Comparison of ENCODE assay signal across 17 mouse cellular contexts in genomic region chr11:115457405-115457804, GRCm38 (mm10). TPM values are rescaled to one million over a fixed set of nuclear protein-coding genes. Genes with fewer than 3 reads are reported as not detected.
DNase-seq lines count a peak whose midpoint lies in the region; ATAC-seq and TF ChIP-seq lines count a peak whose summit lies in the region.
"Had no signal": no experiment of that assay in that cellular context is flagged by ENCODE, and none has a peak within 500 bp of the region (broad histone marks: within the 10 kb centered on the region; RNA-seq: fewer than 3 reads in every experiment).

No protein-coding gene starts in this region.

- 0 out of 2 replicates have a peak overlapping the region, but pooled peaks have one; percentile 23 for H3K27ac ChIP-seq in hindbrain, embryonic 10.5 days
- H3K27ac ChIP-seq in hindbrain, embryonic 11.5 days (ENCODE audit: low read depth, low read length), result no peak overlapping the region
- H3K27ac ChIP-seq in stomach, embryonic 15.5 days, result no peak overlapping the region
- no peak overlapping the region for H3K27ac ChIP-seq in stomach, postnatal 0 days (replicated peaks)
- H3K27ac ChIP-seq in kidney, embryonic 15.5 days, result peak overlapping the region; percentile 48; the same call in 1 of the 2 replicates
- no peak overlapping the region for H3K27ac ChIP-seq in stomach, embryonic 16.5 days (ENCODE audit: low read length)
- H3K27ac ChIP-seq: embryonic facial prominence, embryonic 15.5 days; hindbrain, embryonic 12.5 days; liver, embryonic 13.5 days had no signal

- H3K27me3 ChIP-seq in hindbrain, embryonic 10.5 days (ENCODE audit: insufficient read depth, poor library complexity, severe bottlenecking), result peaks cover 7% of the 10 kb centered on the region; the same call in 1 of the 2 replicates
- H3K27me3 ChIP-seq in hindbrain, embryonic 11.5 days (ENCODE audit: control insufficient read depth, insufficient read depth, low read length), result no peaks in the 10 kb centered on the region
- H3K27me3 ChIP-seq in stomach, embryonic 15.5 days (replicated peaks), result no peaks in the 10 kb centered on the region
- no peaks in the 10 kb centered on the region for H3K27me3 ChIP-seq in stomach, postnatal 0 days (ENCODE audit: control insufficient read depth, insufficient read depth, low read length)
- H3K27me3 ChIP-seq in kidney, embryonic 15.5 days, result no peaks in the 10 kb centered on the region
- H3K27me3 ChIP-seq in stomach, embryonic 16.5 days (ENCODE audit: control insufficient read depth, insufficient read depth, low read length), result no peaks in the 10 kb centered on the region
- H3K27me3 ChIP-seq: embryonic facial prominence, embryonic 15.5 days; hindbrain, embryonic 12.5 days had no signal

- no peak overlapping the region for H3K4me2 ChIP-seq in hindbrain, embryonic 11.5 days (replicated peaks; ENCODE audit: low read depth, low read length)
- H3K4me2 ChIP-seq in stomach, embryonic 15.5 days, result no peak overlapping the region
- H3K4me2 ChIP-seq in stomach, postnatal 0 days (replicated peaks; ENCODE audit: low read depth), result no peak overlapping the region
- H3K4me2 ChIP-seq in kidney, embryonic 15.5 days, result no peak overlapping the region
- H3K4me2 ChIP-seq in stomach, embryonic 16.5 days (ENCODE audit: low read depth, low read length), result no peak overlapping the region
- H3K4me2 ChIP-seq: embryonic facial prominence, embryonic 15.5 days; hindbrain, embryonic 12.5 days; liver, embryonic 13.5 days had no signal

- no peaks in the 10 kb centered on the region for H3K9me3 ChIP-seq in hindbrain, embryonic 10.5 days
- H3K9me3 ChIP-seq in hindbrain, embryonic 11.5 days (ENCODE audit: control insufficient read depth, low read length), result no peaks in the 10 kb centered on the region
- no peaks in the 10 kb centered on the region for H3K9me3 ChIP-seq in stomach, embryonic 15.5 days
- no peaks in the 10 kb centered on the region for H3K9me3 ChIP-seq in stomach, postnatal 0 days (ENCODE audit: control insufficient read depth, low read length)
- H3K9me3 ChIP-seq in kidney, embryonic 15.5 days (replicated peaks), result 0 out of 2 replicates have a peak, but pooled peaks cover 2% of the 10 kb centered on the region
- no peaks in the 10 kb centered on the region for H3K9me3 ChIP-seq in stomach, embryonic 16.5 days (replicated peaks; ENCODE audit: control insufficient read depth, low read length)
- H3K9me3 ChIP-seq: embryonic facial prominence, embryonic 15.5 days had no signal

- H3K4me3 ChIP-seq in hindbrain, embryonic 10.5 days, result no peak overlapping the region
- H3K4me3 ChIP-seq in hindbrain, embryonic 11.5 days (ENCODE audit: low read depth, low read length), result no peak overlapping the region
- H3K4me3 ChIP-seq in stomach, embryonic 15.5 days (replicated peaks), result no peak overlapping the region
- H3K4me3 ChIP-seq in stomach, postnatal 0 days (ENCODE audit: low read depth, low read length), result no peak overlapping the region
- H3K4me3 ChIP-seq in kidney, embryonic 15.5 days (replicated peaks), result no peak overlapping the region
- no peak overlapping the region for H3K4me3 ChIP-seq in stomach, embryonic 16.5 days (replicated peaks; ENCODE audit: low read length)
- H3K4me3 ChIP-seq: embryonic facial prominence, embryonic 15.5 days; hindbrain, embryonic 12.5 days; liver, embryonic 13.5 days had no signal

- WGBS in hindbrain, embryonic 10.5 days, result 42% methylated on average over 6 of the region's 6 CpGs
- 40% methylated on average over 6 of the region's 6 CpGs for WGBS in hindbrain, embryonic 11.5 days
- WGBS in stomach, embryonic 15.5 days, result 31% methylated on average over 6 of the region's 6 CpGs
- WGBS in stomach, postnatal 0 days, result 38% methylated on average over 6 of the region's 6 CpGs
- WGBS in kidney, embryonic 15.5 days, result 19% methylated on average over 6 of the region's 6 CpGs
- 29% methylated on average over 6 of the region's 6 CpGs for WGBS in stomach, embryonic 16.5 days

- no peak for DNase-seq in hindbrain, embryonic 10.5 days (ENCODE audit: low spot score)
- DNase-seq in hindbrain, embryonic 11.5 days (ENCODE audit: low spot score), result no peak
- DNase-seq in stomach, postnatal 0 days (ENCODE audit: low spot score), result no peak
- DNase-seq: cerebellum, postnatal 10 days; liver, embryonic 13.5 days; right cerebral cortex, postnatal 25 days had no signal

- no peak for ATAC-seq in hindbrain, embryonic 11.5 days (ENCODE audit: low FRiP score)
- ATAC-seq in stomach, embryonic 15.5 days (ENCODE audit: insufficient read depth, low FRiP score, low read depth), result peak; percentile 15; the same call in 1 of the 2 replicates
- ATAC-seq in stomach, postnatal 0 days (ENCODE audit: low FRiP score, low TSS enrichment), result no peak
- ATAC-seq in kidney, embryonic 15.5 days (replicated peaks; ENCODE audit: low FRiP score), result no peak
- ATAC-seq in stomach, embryonic 16.5 days (ENCODE audit: insufficient read depth, low FRiP score), result 0 out of 2 replicates have a peak, but pooled peaks have one; percentile 20
- no peak for ATAC-seq in granulocyte monocyte progenitor cell, adult 5-6 weeks (replicated peaks; ENCODE audit: poor library complexity, severe bottlenecking)

- no peak overlapping the region for H3K9ac ChIP-seq in hindbrain, embryonic 11.5 days (ENCODE audit: low read depth, low read length)
- no peak overlapping the region for H3K9ac ChIP-seq in stomach, embryonic 15.5 days
- no peak overlapping the region for H3K9ac ChIP-seq in stomach, postnatal 0 days (ENCODE audit: low read length)
- no peak overlapping the region for H3K9ac ChIP-seq in kidney, embryonic 15.5 days
- H3K9ac ChIP-seq in stomach, embryonic 16.5 days (ENCODE audit: low read length), result no peak overlapping the region
- H3K9ac ChIP-seq: embryonic facial prominence, embryonic 15.5 days; hindbrain, embryonic 12.5 days; liver, embryonic 13.5 days had no signal

- no peak for TF ChIP-seq EP300 in stomach, postnatal 0 days (optimal IDR thresholded peaks at IDR 0.05)

- peaks cover 24% of the 10 kb centered on the region for H3K4me1 ChIP-seq in hindbrain, embryonic 10.5 days (replicated peaks)
- no peaks in the 10 kb centered on the region for H3K4me1 ChIP-seq in hindbrain, embryonic 11.5 days (replicated peaks; ENCODE audit: control insufficient read depth, insufficient read depth, low read length)
- peaks cover 6% of the 10 kb centered on the region; the same call in 1 of the 2 replicates for H3K4me1 ChIP-seq in stomach, embryonic 15.5 days
- no peaks in the 10 kb centered on the region for H3K4me1 ChIP-seq in stomach, postnatal 0 days (replicated peaks; ENCODE audit: control insufficient read depth, insufficient read depth)
- H3K4me1 ChIP-seq in kidney, embryonic 15.5 days, result peaks cover 18% of the 10 kb centered on the region
- H3K4me1 ChIP-seq in stomach, embryonic 16.5 days (ENCODE audit: control insufficient read depth, insufficient read depth, low read length), result no peaks in the 10 kb centered on the region; the same call in 1 of the 2 replicates

- no peaks in the 10 kb centered on the region for H3K36me3 ChIP-seq in hindbrain, embryonic 10.5 days
- H3K36me3 ChIP-seq in hindbrain, embryonic 11.5 days (ENCODE audit: control insufficient read depth, insufficient read depth, low read length), result no peaks in the 10 kb centered on the region
- H3K36me3 ChIP-seq in stomach, embryonic 15.5 days, result no peaks in the 10 kb centered on the region
- H3K36me3 ChIP-seq in stomach, postnatal 0 days (ENCODE audit: control insufficient read depth, insufficient read depth, low read length), result no peaks in the 10 kb centered on the region
- H3K36me3 ChIP-seq in kidney, embryonic 15.5 days, result no peaks in the 10 kb centered on the region
- no peaks in the 10 kb centered on the region for H3K36me3 ChIP-seq in stomach, embryonic 16.5 days (ENCODE audit: control insufficient read depth, insufficient read depth, low read length)
- H3K36me3 ChIP-seq: embryonic facial prominence, embryonic 15.5 days; hindbrain, embryonic 12.5 days; liver, embryonic 13.5 days had no signal

- no peak for TF ChIP-seq CTCF in stomach, postnatal 0 days (IDR thresholded peaks at IDR 0.05; ENCODE audit: low read depth)

RNA-seq across cellular contexts. Expression of gene Slc16a5, which starts 4.9 kb away (rescaled TPM):
- not detected in 2 replicates for polyA plus RNA-seq in hindbrain, embryonic 10.5 days (2016; fragmentation: Nextera tagmentation; extraction: Ambion mirVana)
- 0.11 TPM in 1 of 2 replicates, not detected in the other for polyA plus RNA-seq in hindbrain, embryonic 11.5 days (2014; fragmentation: Nextera tagmentation; extraction: Ambion mirVana)
- 2.3 and 3.1 TPM in 2 replicates for polyA plus RNA-seq in stomach, embryonic 15.5 days (2015; fragmentation: Nextera tagmentation; extraction: Ambion mirVana)
- 14.4 and 17.3 TPM in 2 replicates for polyA plus RNA-seq in stomach, postnatal 0 days (2015; fragmentation: Nextera tagmentation; extraction: Ambion mirVana)
- 15.8 and 22.3 TPM in 2 replicates for polyA plus RNA-seq in kidney, embryonic 15.5 days (2015; fragmentation: Nextera tagmentation; extraction: Ambion mirVana)
- 2.8 and 3.7 TPM in 2 replicates for polyA plus RNA-seq in stomach, embryonic 16.5 days (2015; fragmentation: Nextera tagmentation; extraction: Ambion mirVana)
- not detected in 2 replicates for total RNA-seq in granulocyte monocyte progenitor cell, adult 5-6 weeks (2014; fragmentation: Nextera tagmentation)
- not detected in 2 replicates for total RNA-seq in granulocyte monocyte progenitor cell, adult 5-6 weeks (2017)
- total RNA-seq: adrenal gland, adult 18-20 months; gastrocnemius, postnatal 4 days; left cerebral cortex, postnatal 10 days had no signal
- polyA plus RNA-seq: frontal cortex, adult 2 months; hindbrain, embryonic 12.5 days; liver, embryonic 13.5 days had no signal

RNA-seq across cellular contexts. Expression of gene Trim80, which starts 17.1 kb away (rescaled TPM):
- polyA plus RNA-seq in hindbrain, embryonic 10.5 days (2016; fragmentation: Nextera tagmentation; extraction: Ambion mirVana), result 0.08 and 0.16 TPM in 2 replicates
- polyA plus RNA-seq in hindbrain, embryonic 11.5 days (2014; fragmentation: Nextera tagmentation; extraction: Ambion mirVana), result not detected in 2 replicates
- 0.23 and 0.35 TPM in 2 replicates for polyA plus RNA-seq in stomach, embryonic 15.5 days (2015; fragmentation: Nextera tagmentation; extraction: Ambion mirVana)
- polyA plus RNA-seq in stomach, postnatal 0 days (2015; fragmentation: Nextera tagmentation; extraction: Ambion mirVana), result 0.10 and 0.13 TPM in 2 replicates
- 0.18 and 0.30 TPM in 2 replicates for polyA plus RNA-seq in kidney, embryonic 15.5 days (2015; fragmentation: Nextera tagmentation; extraction: Ambion mirVana)
- polyA plus RNA-seq in stomach, embryonic 16.5 days (2015; fragmentation: Nextera tagmentation; extraction: Ambion mirVana), result 0.22 and 0.26 TPM in 2 replicates
- not detected in 2 replicates for total RNA-seq in granulocyte monocyte progenitor cell, adult 5-6 weeks (2014; fragmentation: Nextera tagmentation)
- not detected in 2 replicates for total RNA-seq in granulocyte monocyte progenitor cell, adult 5-6 weeks (2017)
- total RNA-seq: gastrocnemius, postnatal 4 days had no signal
- polyA plus RNA-seq: embryonic facial prominence, embryonic 15.5 days; hindbrain, embryonic 12.5 days; stomach, embryonic 14.5 days had no signal

RNA-seq across cellular contexts. Expression of gene Armc7, which starts 18.1 kb away (rescaled TPM):
- polyA plus RNA-seq in hindbrain, embryonic 10.5 days (2016; fragmentation: Nextera tagmentation; extraction: Ambion mirVana), result 8.1 and 10.8 TPM in 2 replicates
- polyA plus RNA-seq in hindbrain, embryonic 11.5 days (2014; fragmentation: Nextera tagmentation; extraction: Ambion mirVana), result 7.5 and 9.0 TPM in 2 replicates
- 5.5 and 6.8 TPM in 2 replicates for polyA plus RNA-seq in stomach, embryonic 15.5 days (2015; fragmentation: Nextera tagmentation; extraction: Ambion mirVana)
- polyA plus RNA-seq in stomach, postnatal 0 days (2015; fragmentation: Nextera tagmentation; extraction: Ambion mirVana), result 6.3 and 6.5 TPM in 2 replicates
- 8.6 and 9.1 TPM in 2 replicates for polyA plus RNA-seq in kidney, embryonic 15.5 days (2015; fragmentation: Nextera tagmentation; extraction: Ambion mirVana)
- polyA plus RNA-seq in stomach, embryonic 16.5 days (2015; fragmentation: Nextera tagmentation; extraction: Ambion mirVana), result 7.9 and 8.0 TPM in 2 replicates
- 5.1 and 5.2 TPM in 2 replicates for total RNA-seq in granulocyte monocyte progenitor cell, adult 5-6 weeks (2014; fragmentation: Nextera tagmentation)
- 2.6 and 4.1 TPM in 2 replicates for total RNA-seq in granulocyte monocyte progenitor cell, adult 5-6 weeks (2017)

RNA-seq across cellular contexts. Expression of gene Nt5c, which starts 34.3 kb away (rescaled TPM):
- polyA plus RNA-seq in hindbrain, embryonic 10.5 days (2016; fragmentation: Nextera tagmentation; extraction: Ambion mirVana), result 93.3 and 98.0 TPM in 2 replicates
- 75.8 and 84.6 TPM in 2 replicates for polyA plus RNA-seq in hindbrain, embryonic 11.5 days (2014; fragmentation: Nextera tagmentation; extraction: Ambion mirVana)
- 115 and 123 TPM in 2 replicates for polyA plus RNA-seq in stomach, embryonic 15.5 days (2015; fragmentation: Nextera tagmentation; extraction: Ambion mirVana)
- 145 and 152 TPM in 2 replicates for polyA plus RNA-seq in stomach, postnatal 0 days (2015; fragmentation: Nextera tagmentation; extraction: Ambion mirVana)
- 72.7 and 76.7 TPM in 2 replicates for polyA plus RNA-seq in kidney, embryonic 15.5 days (2015; fragmentation: Nextera tagmentation; extraction: Ambion mirVana)
- polyA plus RNA-seq in stomach, embryonic 16.5 days (2015; fragmentation: Nextera tagmentation; extraction: Ambion mirVana), result 112 and 113 TPM in 2 replicates
- total RNA-seq in granulocyte monocyte progenitor cell, adult 5-6 weeks (2014; fragmentation: Nextera tagmentation), result 75.8 and 96.5 TPM in 2 replicates
- 113 and 118 TPM in 2 replicates for total RNA-seq in granulocyte monocyte progenitor cell, adult 5-6 weeks (2017)

RNA-seq across cellular contexts. Expression of gene Kctd2, which starts 37.5 kb away (rescaled TPM):
- 15.0 and 20.1 TPM in 2 replicates for polyA plus RNA-seq in hindbrain, embryonic 10.5 days (2016; fragmentation: Nextera tagmentation; extraction: Ambion mirVana)
- 21.0 and 27.5 TPM in 2 replicates for polyA plus RNA-seq in hindbrain, embryonic 11.5 days (2014; fragmentation: Nextera tagmentation; extraction: Ambion mirVana)
- 14.6 and 15.6 TPM in 2 replicates for polyA plus RNA-seq in stomach, embryonic 15.5 days (2015; fragmentation: Nextera tagmentation; extraction: Ambion mirVana)
- 11.6 and 13.0 TPM in 2 replicates for polyA plus RNA-seq in stomach, postnatal 0 days (2015; fragmentation: Nextera tagmentation; extraction: Ambion mirVana)
- 14.1 and 16.4 TPM in 2 replicates for polyA plus RNA-seq in kidney, embryonic 15.5 days (2015; fragmentation: Nextera tagmentation; extraction: Ambion mirVana)
- polyA plus RNA-seq in stomach, embryonic 16.5 days (2015; fragmentation: Nextera tagmentation; extraction: Ambion mirVana), result 3.2 and 3.6 TPM in 2 replicates
- total RNA-seq in granulocyte monocyte progenitor cell, adult 5-6 weeks (2014; fragmentation: Nextera tagmentation), result 16.4 and 19.4 TPM in 2 replicates
- total RNA-seq in granulocyte monocyte progenitor cell, adult 5-6 weeks (2017), result 9.5 and 9.6 TPM in 2 replicates

Comparison
In these comparisons a context has a peak if more than half of its experiments do, and no peak if none do; other contexts are left out.
1. H3K27ac ChIP-seq: peak in hindbrain, embryonic 10.5 days (single experiment) and kidney, embryonic 15.5 days (single experiment); none in hindbrain, embryonic 11.5 days (single experiment), stomach, embryonic 15.5 days (single experiment), stomach, postnatal 0 days (single experiment) and stomach, embryonic 16.5 days (single experiment).
2. ATAC-seq: peak in stomach, embryonic 15.5 days (single experiment) and stomach, embryonic 16.5 days (single experiment); none in hindbrain, embryonic 11.5 days (single experiment), stomach, postnatal 0 days (single experiment), kidney, embryonic 15.5 days (single experiment) and granulocyte monocyte progenitor cell, adult 5-6 weeks (single experiment).